Mouse (Mus musculus) thymus, adult 2 months (tissue): ENCODE results near the gene Spaar. TPM values are rescaled to one million over a fixed set of nuclear protein-coding genes. Genes with fewer than 3 reads are reported as not detected.

Experiments used
- DNase-seq: peaks from one replicate; pipeline ENCODE4 v3.0.0; 2021
- H3K27ac ChIP-seq: fragments of 200-500 bp; 2 replicates; pipeline ENCODE4 v1.5.1; 2012; ENCODE audit warnings: low read length, control low read depth; ENCODE audit not compliant: control insufficient read depth, insufficient read depth
- H3K27me3 ChIP-seq: fragments of 200-500 bp; 2 replicates; pipeline ENCODE4 v1.6.1; 2012; ENCODE audit warnings: mild to moderate bottlenecking, low read length, moderate library complexity, mixed read lengths; ENCODE audit not compliant: control insufficient read depth, insufficient read depth
- H3K36me3 ChIP-seq: fragments of 200-500 bp; 2 replicates; pipeline ENCODE4 v1.6.1; 2012; ENCODE audit warnings: mild to moderate bottlenecking, low read length, moderate library complexity; ENCODE audit not compliant: control insufficient read depth, insufficient read depth
- H3K4me1 ChIP-seq: fragments of 200-500 bp; replicated peaks from 2 replicates; pipeline ENCODE4 v1.6.1; 2012; ENCODE audit warnings: low read length; ENCODE audit not compliant: control insufficient read depth, insufficient read depth
- H3K4me3 ChIP-seq: fragments of 200-500 bp; 2 replicates; pipeline ENCODE4 v1.5.1; 2012; ENCODE audit warnings: mild to moderate bottlenecking, low read length, control low read depth, moderate library complexity; ENCODE audit not compliant: control insufficient read depth, insufficient read depth
- CTCF ChIP-seq: fragments of 200-500 bp; IDR thresholded peaks from 2 replicates; pipeline ENCODE4 v1.5.1; 2012; ENCODE audit warnings: mild to moderate bottlenecking, control low read depth, low read length, moderate library complexity, borderline replicate concordance; ENCODE audit not compliant: control insufficient read depth, poor library complexity, insufficient read depth; ENCODE audit errors: extremely low read depth
- POLR2A ChIP-seq: fragments of 200-500 bp; IDR thresholded peaks from 2 replicates; pipeline ENCODE4 v1.6.1; 2012; ENCODE audit warnings: mild to moderate bottlenecking, low read length, control low read depth, moderate library complexity; ENCODE audit not compliant: control insufficient read depth, poor library complexity, insufficient read depth; ENCODE audit errors: extremely low read depth
- WGBS: fragments of 180-500 bp; shearing (Covaris S2); methylation state at CpG from one replicate; pipeline ENCODE4 v1.1.7; 2018; 5-methylcytosine and 5-hydroxymethylcytosine counted together
- polyA plus RNA-seq: library from polyadenylated mRNA; depleted of rRNA; stranded (reverse); fragments of >200 nt; gene quantifications from 2 replicates; pipeline ENCODE4 v1.2.3, GENCODE M21; 2012

Gene Spaar
- polyA plus RNA-seq, 1 experiment = 0.96 TPM

DNA sequence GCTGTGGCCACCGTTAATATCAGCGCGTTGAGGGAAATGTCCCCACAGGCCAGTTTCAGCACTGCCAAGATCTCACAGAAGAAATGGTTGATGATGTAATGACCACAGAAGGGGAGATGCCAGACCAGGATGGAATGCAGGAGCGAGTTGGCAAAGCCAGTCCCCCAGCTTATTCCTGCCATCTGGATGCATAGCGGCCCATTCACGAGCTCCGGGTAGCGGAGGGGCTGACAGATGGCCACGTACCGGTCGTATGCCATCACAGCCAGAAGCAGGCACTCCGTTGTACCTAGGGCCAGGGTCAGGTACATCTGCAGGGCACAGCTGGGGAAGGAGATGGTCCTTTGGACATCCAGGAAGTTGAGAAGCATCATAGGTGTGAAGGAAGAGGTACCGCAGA lies 33.3 kb upstream of the Spaar start:
- Histone ChIP-seq H3K27me3 (no peaks in the 10 kb centered on the region), H3K36me3 (no peaks in the 10 kb centered on the region), H3K4me1 (no peaks in the 10 kb centered on the region), H3K27ac (no peak overlapping the region), H3K4me3 (no peak overlapping the region)
- TF ChIP-seq CTCF = no peak
- no peak for TF ChIP-seq POLR2A
- DNase-seq = no peak
- 98% methylated on average over 13 of the region's 13 CpGs for WGBS

GRCm38 (mm10) chr4:43700707-43701106 lies 29.1 kb upstream of the Spaar start, which contains the start of gene Olfr70:
Gene Olfr70 (minus strand): TSS chr4:43700807.
- H3K4me1 ChIP-seq = no peaks in the 10 kb centered on the region
- TF ChIP-seq CTCF (no peak), POLR2A (no peak)

DNA sequence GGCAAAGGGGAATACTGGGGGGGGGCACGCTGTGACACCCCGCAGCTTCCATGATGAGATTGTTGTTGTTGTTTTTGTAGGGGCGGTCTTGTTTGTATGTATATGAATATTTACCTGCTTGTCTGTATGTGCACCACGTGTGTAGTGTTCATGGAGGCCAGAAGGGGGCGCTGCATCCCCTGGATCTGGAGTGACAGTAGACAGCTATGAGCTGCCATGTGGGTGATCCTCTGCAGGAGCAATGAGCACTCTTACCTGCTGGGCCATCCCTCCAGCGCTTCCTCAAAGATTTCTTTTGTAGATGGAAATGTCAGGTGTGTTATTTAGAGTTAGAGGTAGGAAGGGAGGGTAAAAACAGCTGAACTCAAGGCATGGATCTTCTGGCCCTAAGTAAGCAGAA lies 26.4 kb upstream of the Spaar start:
- WGBS = 87% methylated on average over 6 of the region's 6 CpGs
- no peak for DNase-seq
- Histone ChIP-seq H3K27ac (no peak overlapping the region), H3K36me3 (no peaks in the 10 kb centered on the region), H3K4me1 (no peaks in the 10 kb centered on the region), H3K27me3 (no peaks in the 10 kb centered on the region), H3K4me3 (no peak overlapping the region)
- TF ChIP-seq CTCF = no peak

More at GRCm38 (mm10) chr4:43700707-43701106, 29.1 kb upstream of the Spaar start, which contains the start of gene Olfr70:
- Histone ChIP-seq H3K36me3 (no peaks in the 10 kb centered on the region), H3K27ac (no peak within 1 kb of the TSS), H3K4me3 (no peak within 1 kb of the TSS), H3K27me3 (no peaks in the 10 kb centered on the region)
- DNase-seq = no peak
- WGBS = 97% methylated on average over 6 of the region's 6 CpGs

DNA sequence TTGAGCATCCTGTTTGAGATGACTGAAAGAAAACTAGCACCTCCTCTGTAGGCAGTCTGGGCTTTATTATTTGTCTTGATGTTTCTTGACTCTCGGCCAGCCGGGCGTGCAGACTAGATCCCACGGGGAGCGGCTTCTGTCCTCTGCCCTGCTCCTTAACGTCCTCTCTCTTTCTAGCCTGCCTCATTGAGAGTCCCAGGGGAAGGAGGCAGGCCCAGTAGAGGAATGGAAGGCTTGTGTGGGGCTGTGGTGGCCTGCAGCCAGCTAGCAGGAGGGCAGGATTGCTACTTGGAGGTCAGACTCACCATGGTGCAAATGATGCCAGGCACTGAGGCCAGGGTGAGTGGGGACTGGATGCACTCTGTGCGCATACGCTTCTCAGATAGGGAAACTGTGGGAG lies 26.0 kb upstream of the Spaar start:
- Histone ChIP-seq H3K27ac (no peak overlapping the region), H3K36me3 (no peaks in the 10 kb centered on the region), H3K27me3 (no peaks in the 10 kb centered on the region), H3K4me1 (no peaks in the 10 kb centered on the region), H3K4me3 (no peak overlapping the region)
- TF ChIP-seq POLR2A (no peak), CTCF (no peak)
- WGBS = 91% methylated on average over 8 of the region's 8 CpGs
- no peak for DNase-seq

- no peaks in the 10 kb centered on the region for H3K27me3 ChIP-seq
- no peak overlapping the region for H3K27ac ChIP-seq
- WGBS = 91% methylated on average over 13 of the region's 13 CpGs
- H3K36me3 ChIP-seq = no peaks in the 10 kb centered on the region
- TF ChIP-seq CTCF = no peak
- TF ChIP-seq POLR2A = no peak
- DNase-seq = no peak
- H3K4me1 ChIP-seq = no peaks in the 10 kb centered on the region
- no peak overlapping the region for H3K4me3 ChIP-seq
Measured at GRCm38 (mm10) chr4:43705991-43706390, 23.8 kb upstream of the Spaar start.

- H3K27ac ChIP-seq = no peak within 1 kb of the TSS
- DNase-seq = no peak
- H3K4me3 ChIP-seq = no peak within 1 kb of the TSS
- WGBS = 80% methylated on average over 6 of the region's 6 CpGs
- no peaks in the 10 kb centered on the region for H3K27me3 ChIP-seq
- TF ChIP-seq CTCF = no peak
- TF ChIP-seq POLR2A = no peak
- no peaks in the 10 kb centered on the region for H3K36me3 ChIP-seq
- H3K4me1 ChIP-seq = no peaks in the 10 kb centered on the region
Measured at GRCm38 (mm10) chr4:43709869-43710268, 20.0 kb upstream of the Spaar start, which contains the start of gene Olfr71. Gene Olfr71 (minus strand): TSS chr4:43710255.

GRCm38 (mm10) chr4:43711821-43712220 lies 18.0 kb upstream of the Spaar start:
- Histone ChIP-seq H3K36me3 (no peaks in the 10 kb centered on the region), H3K27me3 (no peaks in the 10 kb centered on the region), H3K4me3 (no peak overlapping the region), H3K4me1 (no peaks in the 10 kb centered on the region), H3K27ac (no peak overlapping the region)
- peak; percentile 64 for DNase-seq
- 2% methylated on average over 2 of the region's 2 CpGs for WGBS
- TF ChIP-seq CTCF (peak; percentile 41; the same call in 1 of the 2 replicates), POLR2A (no peak)
